Mouse (Mus musculus) neural tube, embryonic 12.5 days (tissue): ENCODE measurements around the gene Ap2a1. TPM values are rescaled to one million over a fixed set of nuclear protein-coding genes. Genes with fewer than 3 reads are reported as not detected.

Experiments
- ATAC-seq: fragments of 200-750 bp; cut with Nextera tagmentation; 2 replicates; pipeline ENCODE4 v1.8.0; 2017; ENCODE audit warnings: low read depth, mild to moderate bottlenecking, moderate TSS enrichment, moderate library complexity; ENCODE audit not compliant: low FRiP score
- H3K27ac ChIP-seq: fragments of 300-500 bp; sonication (generic); 2 replicates; pipeline ENCODE4 v1.5.1; 2016
- H3K27me3 ChIP-seq: fragments of 300-500 bp; sonication (generic); replicated peaks from 2 replicates; pipeline ENCODE4 v1.6.1; 2016; ENCODE audit warnings: mild to moderate bottlenecking
- H3K36me3 ChIP-seq: fragments of 300-500 bp; sonication (generic); 2 replicates; pipeline ENCODE4 v1.6.1; 2016; ENCODE audit warnings: mild to moderate bottlenecking
- H3K4me1 ChIP-seq: fragments of 300-500 bp; sonication (generic); 2 replicates; pipeline ENCODE4 v1.6.1; 2016
- H3K4me2 ChIP-seq: fragments of 300-500 bp; sonication (generic); replicated peaks from 2 replicates; pipeline ENCODE4 v1.6.1; 2016; ENCODE audit warnings: mild to moderate bottlenecking
- H3K4me3 ChIP-seq: fragments of 300-500 bp; sonication (generic); 2 replicates; pipeline ENCODE4 v1.5.1; 2016
- H3K9ac ChIP-seq: fragments of 300-500 bp; sonication (generic); 2 replicates; pipeline ENCODE4 v1.6.1; 2016; ENCODE audit warnings: mild to moderate bottlenecking
- H3K9me3 ChIP-seq: fragments of 300-500 bp; sonication (generic); 2 replicates; pipeline ENCODE4 v1.6.1; 2016; ENCODE audit warnings: mild to moderate bottlenecking
- WGBS: fragments of 180-500 bp; shearing (Covaris S2); methylation state at CpG from one replicate; pipeline ENCODE4 v1.1.7; 2016; 5-methylcytosine and 5-hydroxymethylcytosine counted together
- polyA plus RNA-seq: library from polyadenylated mRNA; unstranded; fragments of >200 nt; fragmentation: Nextera tagmentation; extraction: Ambion mirVana; gene quantifications from 2 replicates; pipeline ENCODE4 v1.2.1, GENCODE M21; 2016

The Ap2a1 gene
- polyA plus RNA-seq, 1 experiment from 2014 or later, result 100 TPM

GRCm38 (mm10) chr7:44851625-44852234, 77.6 kb downstream of the Ap2a1 start:
- Histone ChIP-seq H3K9me3 (no peaks in the 10 kb centered on the region), H3K27me3 (no peaks in the 10 kb centered on the region), H3K9ac (no peak overlapping the region), H3K4me2 (peak overlapping the region; percentile 88; the same call in 1 of the 2 replicates), H3K4me3 (no peak overlapping the region), H3K27ac (no peak overlapping the region), H3K36me3 (peaks cover 12% of the 10 kb centered on the region; the same call in 1 of the 2 replicates), H3K4me1 (peaks cover 64% of the 10 kb centered on the region)
- 91% methylated on average over 12 of the region's 12 CpGs for WGBS
- ATAC-seq, result no peak

- no peak for ATAC-seq
- Histone ChIP-seq H3K4me2 (peak overlapping the region; percentile 88), H3K27ac (no peak overlapping the region), H3K4me3 (peak overlapping the region; percentile 84), H3K4me1 (peaks cover 58% of the 10 kb centered on the region), H3K9ac (peak overlapping the region; percentile 83), H3K27me3 (no peaks in the 10 kb centered on the region), H3K36me3 (peaks cover 19% of the 10 kb centered on the region), H3K9me3 (no peaks in the 10 kb centered on the region)
- 83% methylated on average over 8 of the region's 8 CpGs for WGBS
Observed at GRCm38 (mm10) chr7:44850789-44851624, 78.3 kb downstream of the Ap2a1 start.

Other genes starting within 250 kb of the Ap2a1 start
- gene Izumo2, start 220.8 kb downstream of the Ap2a1 start, polyA plus RNA-seq, result not detected in 2 replicates
- gene Vrk3, start 181.1 kb downstream of the Ap2a1 start, polyA plus RNA-seq, result 35.2 and 37.8 TPM in 2 replicates
- gene Zfp473, start 178.4 kb downstream of the Ap2a1 start, polyA plus RNA-seq, result 1.5 and 2.0 TPM in 2 replicates
- 71.3 and 74.7 TPM in 2 replicates for gene Nup62, start 113.4 kb downstream of the Ap2a1 start, polyA plus RNA-seq
- gene Il4i1, start 113.1 kb downstream of the Ap2a1 start, polyA plus RNA-seq, result 1.5 and 1.6 TPM in 2 replicates
- 4.8 and 5.1 TPM in 2 replicates for gene Atf5, start 112.8 kb downstream of the Ap2a1 start, polyA plus RNA-seq
- 108 and 116 TPM in 2 replicates for gene Akt1s1, start 80.5 kb downstream of the Ap2a1 start, polyA plus RNA-seq
- 95.4 and 101 TPM in 2 replicates for gene Tbc1d17, start 80.4 kb downstream of the Ap2a1 start, polyA plus RNA-seq
- gene Pnkp, start 72.4 kb downstream of the Ap2a1 start, polyA plus RNA-seq, result 32.3 and 39.3 TPM in 2 replicates
- 630 and 637 TPM in 2 replicates for gene Ptov1, start 59.7 kb downstream of the Ap2a1 start, polyA plus RNA-seq
- gene Med25, start 36.8 kb downstream of the Ap2a1 start, polyA plus RNA-seq, result 156 and 158 TPM in 2 replicates
- 17.7 and 19.1 TPM in 2 replicates for gene Fuz, start 33.4 kb downstream of the Ap2a1 start, polyA plus RNA-seq
- gene Tsks, start 13.7 kb upstream of the Ap2a1 start, polyA plus RNA-seq, result 0.14 TPM in 1 of 2 replicates, not detected in the other
- gene Cpt1c, start 45.4 kb upstream of the Ap2a1 start, polyA plus RNA-seq, result 39.7 and 44.1 TPM in 2 replicates
- gene Prmt1, start 57.1 kb upstream of the Ap2a1 start, polyA plus RNA-seq, result 595 and 646 TPM in 2 replicates
- gene Irf3, start 68.2 kb upstream of the Ap2a1 start, polyA plus RNA-seq, result 71.0 and 73.4 TPM in 2 replicates
- gene Bcl2l12, start 69.2 kb upstream of the Ap2a1 start, polyA plus RNA-seq, result 41.1 and 42.9 TPM in 2 replicates
- gene Scaf1, start 86.9 kb upstream of the Ap2a1 start, polyA plus RNA-seq, result 47.2 and 47.3 TPM in 2 replicates
- 16.8 and 18.4 TPM in 2 replicates for gene Rras, start 88.5 kb upstream of the Ap2a1 start, polyA plus RNA-seq
- gene Prr12, start 123.4 kb upstream of the Ap2a1 start, polyA plus RNA-seq, result 11.8 and 14.0 TPM in 2 replicates
- 56.5 and 63.0 TPM in 2 replicates for gene Nosip, start 132.9 kb upstream of the Ap2a1 start, polyA plus RNA-seq
- 15.2 and 17.9 TPM in 2 replicates for gene Prrg2, start 133.2 kb upstream of the Ap2a1 start, polyA plus RNA-seq
- gene Rcn3, start 162.7 kb upstream of the Ap2a1 start, polyA plus RNA-seq, result 125 and 139 TPM in 2 replicates
- gene Fcgrt, start 174.4 kb upstream of the Ap2a1 start, polyA plus RNA-seq, result 14.1 and 15.7 TPM in 2 replicates
- 1,089 and 1,117 TPM in 2 replicates for gene Rps11, start 194.9 kb upstream of the Ap2a1 start, polyA plus RNA-seq
- gene Rpl13a, start 199.3 kb upstream of the Ap2a1 start, polyA plus RNA-seq, result 974 and 1,017 TPM in 2 replicates
- gene Gm45713, start 206.7 kb upstream of the Ap2a1 start, polyA plus RNA-seq, result not detected in 2 replicates
- 1.0 and 1.3 TPM in 2 replicates for gene Flt3l, start 206.9 kb upstream of the Ap2a1 start, polyA plus RNA-seq
- 90.2 and 94.0 TPM in 2 replicates for gene Pih1d1, start 224.8 kb upstream of the Ap2a1 start, polyA plus RNA-seq
- gene Aldh16a1, start 225.1 kb upstream of the Ap2a1 start, polyA plus RNA-seq, result 37.8 and 42.4 TPM in 2 replicates
- gene Slc17a7, start 234.5 kb upstream of the Ap2a1 start, polyA plus RNA-seq, result 2.0 and 2.6 TPM in 2 replicates